Mouse (Mus musculus) common myeloid progenitor, adult 5-6 weeks (primary cell): Measurements from ENCODE around the gene Cmtm2a. TPM values are rescaled to one million over a fixed set of nuclear protein-coding genes. Genes with fewer than 3 reads are reported as not detected.

Experiments used
- ATAC-seq: replicated peaks from 2 replicates; pipeline ENCODE4 v1.8.0; 2016; ENCODE audit warnings: low read depth, mild to moderate bottlenecking, moderate TSS enrichment, inconsistent platforms; ENCODE audit not compliant: poor library complexity, severe bottlenecking
- total RNA-seq: library from RNA; stranded (forward); fragments of 200-1000, 187-1606 nt; gene quantifications from 2 replicates; pipeline ENCODE4 v1.2.3, GENCODE M21; 2017

Gene Cmtm2a
- total RNA-seq, 1 experiment from 2014 or later: not detected

DNA sequence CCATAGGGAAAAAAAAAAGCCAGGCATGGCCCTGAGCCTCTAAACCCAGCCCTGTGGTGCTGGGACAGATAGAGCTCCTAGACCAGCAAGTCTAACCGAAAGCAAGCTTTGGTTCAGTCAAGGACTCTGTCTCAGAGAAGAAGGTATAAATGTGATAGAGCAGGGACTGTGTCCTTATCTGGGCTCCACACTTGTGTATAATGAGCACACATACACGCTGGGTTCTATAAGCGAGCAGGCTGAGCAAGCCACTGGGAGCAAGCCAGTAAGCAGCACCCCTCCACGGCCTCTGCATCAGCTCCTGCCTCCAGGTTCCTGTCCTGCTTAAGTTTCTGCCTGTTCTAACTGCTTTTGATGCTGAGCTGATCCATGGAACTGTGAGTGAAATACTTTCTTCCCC, 60.9 kb downstream of the Cmtm2a start:
- ATAC-seq: no peak

Other genes starting within 250 kb of the Cmtm2a start
- not detected in 2 replicates for gene Cdh5, start 191.6 kb downstream of the Cmtm2a start, total RNA-seq
- gene Bean1, start 122.7 kb downstream of the Cmtm2a start, total RNA-seq: not detected in 2 replicates
- gene Tk2, start 44.6 kb downstream of the Cmtm2a start, total RNA-seq: 5.8 and 13.9 TPM in 2 replicates
- gene Cklf, start 42.3 kb downstream of the Cmtm2a start, total RNA-seq: 12.2 and 14.5 TPM in 2 replicates
- gene Gm45711, start 16.9 kb upstream of the Cmtm2a start, total RNA-seq: not detected in 2 replicates
- gene Cmtm1, start 17.0 kb upstream of the Cmtm2a start, total RNA-seq: not detected in 2 replicates
- not detected in 2 replicates for gene Gm11020, start 28.4 kb upstream of the Cmtm2a start, total RNA-seq
- not detected in 2 replicates for gene Cmtm2b, start 29.0 kb upstream of the Cmtm2a start, total RNA-seq
- 10.9 and 15.3 TPM in 2 replicates for gene Cmtm3, start 46.2 kb upstream of the Cmtm2a start, total RNA-seq
- gene Cmtm4, start 102.6 kb upstream of the Cmtm2a start, total RNA-seq: 1.8 TPM in 2 replicates
- gene Dync1li2, start 149.9 kb upstream of the Cmtm2a start, total RNA-seq: 48.1 and 57.4 TPM in 2 replicates
- gene Terb1, start 216.7 kb upstream of the Cmtm2a start, total RNA-seq: not detected in 2 replicates
- gene Nae1, start 241.5 kb upstream of the Cmtm2a start, total RNA-seq: 95.4 and 104 TPM in 2 replicates
- gene Car7, start 241.5 kb upstream of the Cmtm2a start, total RNA-seq: 0.41 TPM in 1 of 2 replicates, not detected in the other